Mouse (Mus musculus) lung, embryonic 15.5 days (tissue): ENCODE measurements around the gene Meaf6. TPM values are rescaled to one million over a fixed set of nuclear protein-coding genes. Genes with fewer than 3 reads are reported as not detected.

Experiments
- ATAC-seq: fragments of 200-750 bp; cut with Nextera tagmentation; 2 replicates; pipeline ENCODE4 v1.8.0; 2017; ENCODE audit warnings: moderate number of reproducible peaks, borderline replicate concordance; ENCODE audit not compliant: low FRiP score, low TSS enrichment; ENCODE audit errors: extremely low read depth
- H3K27ac ChIP-seq: fragments of 300-500 bp; sonication (generic); 2 replicates; pipeline ENCODE4 v1.5.1; 2015; ENCODE audit warnings: moderate library complexity, mild to moderate bottlenecking, inconsistent platforms
- H3K27me3 ChIP-seq: fragments of 300-500 bp; sonication (generic); 2 replicates; pipeline ENCODE4 v1.6.1; 2015; ENCODE audit warnings: inconsistent platforms
- H3K36me3 ChIP-seq: fragments of 300-500 bp; sonication (generic); 2 replicates; pipeline ENCODE4 v1.6.1; 2015; ENCODE audit warnings: inconsistent platforms
- H3K4me1 ChIP-seq: fragments of 300-500 bp; sonication (generic); 2 replicates; pipeline ENCODE4 v1.6.1; 2015; ENCODE audit warnings: inconsistent platforms
- H3K4me2 ChIP-seq: fragments of 300-500 bp; sonication (generic); 2 replicates; pipeline ENCODE4 v1.6.1; 2015; ENCODE audit warnings: inconsistent platforms, mild to moderate bottlenecking, moderate library complexity
- H3K4me3 ChIP-seq: fragments of 300-500 bp; sonication (generic); 2 replicates; pipeline ENCODE4 v1.5.1; 2015; ENCODE audit warnings: mild to moderate bottlenecking, inconsistent platforms
- H3K9ac ChIP-seq: fragments of 300-500 bp; sonication (generic); 2 replicates; pipeline ENCODE4 v1.6.1; 2015; ENCODE audit warnings: inconsistent platforms
- H3K9me3 ChIP-seq: fragments of 300-500 bp; sonication (generic); 2 replicates; pipeline ENCODE4 v1.6.1; 2016; ENCODE audit warnings: inconsistent platforms
- WGBS: fragments of 180-500 bp; shearing (Covaris S2); methylation state at CpG from one replicate; pipeline ENCODE4 v1.1.7; 2015; 5-methylcytosine and 5-hydroxymethylcytosine counted together
- polyA plus RNA-seq: library from polyadenylated mRNA; unstranded; fragments of >200 nt; fragmentation: Nextera tagmentation; extraction: Ambion mirVana; gene quantifications from 2 replicates; pipeline ENCODE4 v1.2.1, GENCODE M21; 2015

Gene Meaf6
- polyA plus RNA-seq, 1 experiment from 2014 or later: 53.4 TPM

DNA sequence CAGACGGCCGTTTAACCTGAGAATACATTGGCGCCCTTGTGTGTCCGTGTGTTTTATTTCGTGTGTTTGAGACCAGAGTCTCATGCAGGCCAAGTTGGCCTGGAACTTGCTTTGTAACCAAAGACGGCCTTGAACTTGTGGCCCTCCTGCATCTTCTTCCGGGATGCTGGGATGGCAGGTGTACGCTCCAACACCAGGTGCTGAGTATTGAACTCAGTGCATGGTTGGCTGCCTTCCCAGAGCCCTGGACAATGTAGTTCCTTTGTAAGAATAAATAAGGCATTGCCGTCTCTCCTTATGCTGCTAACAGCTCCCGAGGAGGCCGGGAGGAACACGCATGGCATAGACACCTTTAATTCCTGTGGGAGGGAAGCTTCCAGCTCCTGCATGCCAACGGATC is 32.0 kb downstream of the Meaf6 start:
- H3K4me1 ChIP-seq: peaks cover 13% of the 10 kb centered on the region
- no peak overlapping the region for H3K4me3 ChIP-seq
- no peak overlapping the region for H3K27ac ChIP-seq
- no peak for ATAC-seq
- no peaks in the 10 kb centered on the region for H3K36me3 ChIP-seq
- no peaks in the 10 kb centered on the region for H3K27me3 ChIP-seq
- no peaks in the 10 kb centered on the region for H3K9me3 ChIP-seq
- no peak overlapping the region for H3K9ac ChIP-seq
- 56% methylated on average over 13 of the region's 13 CpGs for WGBS
- H3K4me2 ChIP-seq: no peak overlapping the region

DNA sequence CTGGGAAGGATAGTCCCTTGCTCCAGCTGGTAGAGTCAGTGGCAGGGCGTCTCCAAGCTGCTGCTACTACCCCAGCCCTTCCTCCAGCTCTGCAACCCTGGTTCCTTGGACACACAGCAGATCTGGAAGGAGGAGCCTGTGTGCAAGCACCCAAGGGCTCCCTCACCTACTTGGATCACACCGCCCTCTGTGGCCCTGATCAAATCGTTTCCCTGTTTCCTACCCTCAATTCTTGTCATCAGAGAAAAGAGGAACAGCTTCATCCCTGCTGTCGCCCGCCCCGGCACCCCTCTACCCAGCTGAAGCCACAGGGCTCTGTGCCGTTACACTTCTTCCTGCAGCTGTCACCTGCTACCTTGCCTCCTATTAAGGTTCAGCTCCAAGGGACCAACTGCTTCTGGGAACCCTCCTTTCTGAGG is 33.0 kb downstream of the Meaf6 start:
- Histone ChIP-seq H3K27ac (no peak overlapping the region), H3K9me3 (no peaks in the 10 kb centered on the region), H3K27me3 (no peaks in the 10 kb centered on the region), H3K4me3 (no peak overlapping the region), H3K4me1 (peaks cover 22% of the 10 kb centered on the region), H3K4me2 (no peak overlapping the region), H3K36me3 (no peaks in the 10 kb centered on the region), H3K9ac (no peak overlapping the region)
- 80% methylated on average over 7 of the region's 7 CpGs for WGBS
- no peak for ATAC-seq

DNA sequence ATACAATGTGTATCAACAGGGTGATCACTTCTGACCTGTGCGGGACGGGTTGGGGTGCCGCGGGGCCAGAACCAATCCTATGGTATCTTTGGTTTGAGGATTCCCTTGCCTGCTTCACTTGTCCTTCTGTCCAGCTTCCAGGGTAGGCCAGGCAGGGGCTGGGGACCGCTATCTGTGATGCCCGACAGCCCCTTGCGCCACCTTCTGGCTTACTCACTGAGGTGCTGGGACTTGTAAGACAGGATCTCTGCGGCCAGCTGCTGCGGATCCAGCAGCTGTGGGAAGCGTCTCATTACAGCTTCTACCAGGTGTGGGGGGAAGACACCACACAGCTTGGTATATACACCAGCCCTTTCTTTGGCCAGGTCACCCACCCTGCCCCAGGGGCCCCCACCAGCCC is 34.1 kb downstream of the Meaf6 start:
- H3K4me2 ChIP-seq: no peak overlapping the region
- H3K27ac ChIP-seq: no peak overlapping the region
- no peak overlapping the region for H3K4me3 ChIP-seq
- H3K27me3 ChIP-seq: no peaks in the 10 kb centered on the region
- no peaks in the 10 kb centered on the region for H3K9me3 ChIP-seq
- no peak overlapping the region for H3K9ac ChIP-seq
- ATAC-seq: no peak
- no peaks in the 10 kb centered on the region for H3K36me3 ChIP-seq
- peaks cover 29% of the 10 kb centered on the region for H3K4me1 ChIP-seq
- WGBS: 33% methylated on average over 10 of the region's 10 CpGs

DNA sequence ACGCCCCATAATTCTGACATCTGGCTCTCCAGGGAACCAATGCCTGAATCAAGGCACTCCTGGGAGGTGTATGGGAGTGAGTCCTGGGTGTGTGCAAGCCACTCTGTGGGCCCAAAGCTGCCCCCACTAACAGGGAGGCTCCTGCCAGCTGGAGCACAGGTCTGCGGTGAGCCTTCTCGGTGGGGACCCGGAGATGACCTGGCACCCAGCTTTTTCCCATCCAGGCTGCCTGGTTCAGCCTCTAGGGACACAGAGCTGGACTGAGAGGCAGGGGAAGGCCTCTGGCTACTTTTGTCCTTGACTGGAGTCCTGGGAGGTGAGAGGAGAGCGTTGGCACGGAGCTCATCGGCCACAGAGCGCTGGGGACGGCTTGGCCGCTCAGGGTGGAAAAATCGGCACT is 34.8 kb downstream of the Meaf6 start:
- ATAC-seq: no peak
- Histone ChIP-seq H3K27me3 (no peaks in the 10 kb centered on the region), H3K9ac (no peak overlapping the region), H3K9me3 (no peaks in the 10 kb centered on the region), H3K4me2 (no peak overlapping the region), H3K36me3 (no peaks in the 10 kb centered on the region), H3K4me1 (peaks cover 29% of the 10 kb centered on the region), H3K27ac (no peak overlapping the region), H3K4me3 (no peak overlapping the region)
- WGBS: 90% methylated on average over 11 of the region's 11 CpGs

DNA sequence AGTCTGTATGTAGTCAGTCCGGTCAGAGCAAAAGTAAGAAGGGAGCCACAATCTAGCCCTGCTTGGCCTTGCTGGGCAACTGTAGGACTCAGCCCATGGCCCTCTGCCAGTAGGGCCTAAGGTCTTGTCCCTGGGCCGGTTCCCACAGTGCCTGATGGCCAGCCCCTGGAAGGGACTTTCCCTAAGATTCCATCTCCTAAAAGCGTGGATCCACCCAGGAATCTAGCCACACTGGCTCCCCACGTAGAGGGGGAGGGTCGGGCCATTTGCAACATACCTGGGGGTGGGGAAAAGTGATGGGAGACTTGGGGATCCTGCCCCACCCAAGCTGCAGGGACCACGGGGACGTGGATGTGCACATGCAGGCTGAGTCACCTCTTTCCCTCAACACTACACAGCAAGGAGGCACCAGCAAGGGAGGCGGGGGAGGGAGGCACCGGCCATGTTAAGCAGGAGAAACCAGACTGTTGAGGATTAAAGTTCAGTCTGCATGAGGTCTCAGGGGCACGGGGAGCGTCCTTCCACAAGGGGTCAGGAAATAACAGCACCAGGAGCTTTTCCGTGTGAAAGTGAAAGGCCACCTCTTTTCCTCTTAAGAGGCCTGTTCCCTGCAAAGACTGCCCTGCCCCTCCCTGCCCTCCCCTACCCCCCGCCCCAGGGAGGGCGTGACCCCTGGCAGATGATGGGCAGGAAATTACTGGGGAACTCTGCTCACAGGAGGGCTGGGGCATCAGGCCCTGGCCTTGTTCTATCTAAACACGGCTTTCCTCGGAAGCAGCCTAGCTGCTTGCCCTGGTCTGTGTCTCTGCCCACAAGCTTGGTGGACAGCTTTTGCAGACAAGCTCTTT is 37.7 kb downstream of the Meaf6 start:
- H3K4me2 ChIP-seq: peak overlapping the region; percentile 26
- no peak overlapping the region for H3K4me3 ChIP-seq
- peaks cover 24% of the 10 kb centered on the region for H3K4me1 ChIP-seq
- no peak overlapping the region for H3K9ac ChIP-seq
- WGBS: 28% methylated on average over 16 of the region's 16 CpGs
- H3K27me3 ChIP-seq: no peaks in the 10 kb centered on the region
- H3K27ac ChIP-seq: 0 out of 2 replicates have a peak overlapping the region, but pooled peaks have one; percentile 17
- no peak for ATAC-seq
- H3K36me3 ChIP-seq: no peaks in the 10 kb centered on the region
- H3K9me3 ChIP-seq: no peaks in the 10 kb centered on the region

DNA sequence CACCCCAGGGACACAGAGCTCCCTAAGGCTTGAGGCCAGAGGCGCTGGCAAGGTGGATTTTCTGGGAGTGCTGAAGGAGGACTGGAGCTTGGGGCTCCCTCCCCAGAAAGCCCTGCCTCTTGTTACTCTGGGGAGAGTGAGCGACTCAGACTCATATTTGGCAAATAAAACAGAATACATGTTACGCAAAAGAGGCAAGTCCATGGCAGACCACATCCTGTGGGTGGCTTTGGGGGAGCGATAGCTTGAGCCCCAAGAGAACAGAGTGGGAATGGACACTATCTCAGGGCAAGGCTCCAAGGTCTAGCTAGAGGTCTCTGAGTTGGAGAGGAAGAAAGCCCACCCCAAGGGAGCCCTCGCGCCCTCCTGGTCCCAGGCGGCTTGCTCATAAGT is 38.3 kb downstream of the Meaf6 start:
- no peak for ATAC-seq
- Histone ChIP-seq H3K9me3 (no peaks in the 10 kb centered on the region), H3K27me3 (no peaks in the 10 kb centered on the region), H3K36me3 (no peaks in the 10 kb centered on the region), H3K27ac (0 out of 2 replicates have a peak overlapping the region, but pooled peaks have one; percentile 17), H3K4me1 (peaks cover 24% of the 10 kb centered on the region), H3K4me2 (peak overlapping the region; percentile 26; the same call in 1 of the 2 replicates), H3K4me3 (no peak overlapping the region), H3K9ac (no peak overlapping the region)
- WGBS: 68% methylated on average over 7 of the region's 7 CpGs

DNA sequence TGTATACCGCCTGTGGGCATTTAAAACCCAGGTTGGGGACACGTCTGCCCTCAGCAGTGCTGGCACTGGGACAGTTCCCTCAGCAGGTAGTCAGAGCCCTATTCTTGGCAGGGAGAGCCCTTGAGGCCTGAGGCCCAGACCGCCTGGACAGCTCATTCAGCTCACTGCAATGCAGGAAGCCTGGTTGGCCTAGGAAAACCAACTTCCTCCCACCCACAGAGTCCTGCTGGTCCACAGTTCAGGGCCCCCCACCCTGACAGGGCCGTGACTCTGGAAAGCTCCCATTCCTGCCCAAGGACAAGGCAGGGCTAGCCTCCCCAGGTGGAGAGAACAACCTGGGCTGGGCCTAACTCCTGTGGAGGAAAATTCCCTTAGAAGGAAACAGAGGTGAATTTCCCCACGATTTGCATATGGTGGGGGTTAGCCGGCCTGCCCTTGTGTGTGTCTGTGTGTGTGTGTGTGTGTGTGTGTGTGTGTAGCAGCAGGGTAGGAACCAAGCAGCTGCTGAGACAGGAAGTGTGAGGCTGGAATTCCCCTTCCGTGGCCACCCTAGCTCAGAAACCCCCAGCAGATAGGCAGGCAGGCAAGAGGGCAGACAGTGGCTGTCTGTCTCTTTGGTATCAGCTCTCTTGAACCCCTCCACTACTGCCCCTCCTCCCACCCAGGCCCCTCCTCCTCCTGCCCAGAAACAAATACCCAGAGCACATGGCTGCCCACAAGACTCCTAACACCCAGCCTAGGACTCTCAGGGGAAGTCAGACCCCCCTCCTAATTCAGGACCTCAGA is 39.7 kb downstream of the Meaf6 start:
- no peaks in the 10 kb centered on the region for H3K27me3 ChIP-seq
- 0 out of 2 replicates have a peak overlapping the region, but pooled peaks have one; percentile 9 for H3K27ac ChIP-seq
- peaks cover 24% of the 10 kb centered on the region for H3K4me1 ChIP-seq
- 39% methylated on average over 7 of the region's 7 CpGs for WGBS
- H3K4me3 ChIP-seq: no peak overlapping the region
- no peak overlapping the region for H3K4me2 ChIP-seq
- no peak for ATAC-seq
- no peaks in the 10 kb centered on the region for H3K9me3 ChIP-seq
- H3K36me3 ChIP-seq: no peaks in the 10 kb centered on the region
- no peak overlapping the region for H3K9ac ChIP-seq

DNA sequence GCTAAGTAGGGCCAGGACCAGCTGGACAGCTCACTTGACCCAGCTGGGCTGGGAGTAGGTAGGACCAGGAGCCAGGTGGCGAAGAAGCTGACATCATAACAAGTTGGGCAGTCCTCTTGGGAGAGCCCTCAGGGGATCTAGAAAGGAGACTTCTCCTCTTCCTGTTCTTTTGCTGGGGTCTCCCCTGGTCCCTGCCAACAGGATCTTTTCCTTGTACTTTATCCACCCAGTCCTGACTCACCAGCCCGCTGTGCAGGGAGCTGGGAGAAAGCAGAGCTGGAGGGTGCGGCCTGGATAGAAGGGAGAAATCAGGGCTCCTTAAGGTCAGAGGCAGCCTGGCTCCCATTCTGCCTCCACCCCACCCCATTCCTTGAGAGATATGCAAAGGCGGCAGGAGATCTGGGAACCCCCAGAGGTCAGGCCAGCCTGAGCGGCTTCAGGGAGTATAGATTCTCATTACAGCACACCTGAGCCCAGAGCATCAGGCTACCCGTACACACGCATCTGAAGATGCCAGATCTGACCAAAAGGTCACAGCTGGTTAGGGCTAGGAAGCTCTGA is 40.5 kb downstream of the Meaf6 start:
- Histone ChIP-seq H3K27me3 (no peaks in the 10 kb centered on the region), H3K4me1 (peaks cover 24% of the 10 kb centered on the region), H3K27ac (no peak overlapping the region), H3K4me3 (no peak overlapping the region), H3K4me2 (no peak overlapping the region), H3K36me3 (no peaks in the 10 kb centered on the region), H3K9ac (no peak overlapping the region), H3K9me3 (no peaks in the 10 kb centered on the region)
- no peak for ATAC-seq
- WGBS: 76% methylated on average over 7 of the region's 7 CpGs

DNA sequence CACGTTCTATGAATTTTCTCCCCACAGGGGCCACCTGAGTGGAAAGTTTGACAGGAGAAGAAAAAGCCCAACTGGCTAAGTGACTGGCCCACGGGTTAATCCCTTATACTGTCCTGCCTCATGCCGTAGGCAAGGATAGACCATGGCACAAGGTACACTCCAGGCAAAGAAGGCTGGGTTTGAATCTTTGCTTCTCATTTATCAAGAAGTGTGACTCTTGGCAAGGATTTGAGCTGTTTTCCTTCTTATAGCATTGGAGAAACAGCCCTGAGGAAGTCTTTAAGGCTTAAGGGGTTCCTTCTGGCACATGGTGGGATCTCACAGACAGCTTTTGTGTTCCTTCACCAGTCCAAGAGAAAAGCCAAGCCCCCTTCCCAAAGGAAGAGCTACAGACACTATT is 41.3 kb downstream of the Meaf6 start:
- no peaks in the 10 kb centered on the region for H3K9me3 ChIP-seq
- H3K27ac ChIP-seq: no peak overlapping the region
- H3K9ac ChIP-seq: no peak overlapping the region
- no peaks in the 10 kb centered on the region for H3K27me3 ChIP-seq
- H3K36me3 ChIP-seq: no peaks in the 10 kb centered on the region
- H3K4me3 ChIP-seq: no peak overlapping the region
- 86% methylated on average over 3 of the region's 3 CpGs for WGBS
- ATAC-seq: no peak
- H3K4me1 ChIP-seq: peaks cover 24% of the 10 kb centered on the region
- no peak overlapping the region for H3K4me2 ChIP-seq

DNA sequence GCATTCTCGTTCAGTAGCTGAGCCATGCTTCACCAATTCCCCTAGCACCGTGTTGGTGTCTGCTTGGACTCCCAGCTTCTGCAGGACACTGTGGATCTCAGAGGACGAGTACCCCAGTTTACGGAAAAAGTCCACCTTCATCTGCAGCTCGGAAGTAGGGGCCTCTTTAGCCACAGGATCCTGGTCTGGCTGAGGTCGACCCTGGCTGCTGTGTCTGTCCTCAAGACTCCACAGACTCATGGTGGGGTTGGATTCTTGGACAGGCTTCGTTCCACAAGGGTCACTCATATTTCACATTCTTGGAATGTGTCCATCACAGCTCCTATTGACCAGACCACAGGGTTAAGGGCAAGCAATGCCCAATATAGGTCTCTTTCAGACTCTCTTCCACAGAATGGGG is 41.8 kb downstream of the Meaf6 start:
- Histone ChIP-seq H3K9ac (no peak overlapping the region), H3K9me3 (no peaks in the 10 kb centered on the region), H3K27ac (no peak overlapping the region), H3K36me3 (no peaks in the 10 kb centered on the region), H3K4me2 (peak overlapping the region; percentile 91), H3K27me3 (no peaks in the 10 kb centered on the region), H3K4me3 (peak overlapping the region; percentile 54), H3K4me1 (peaks cover 24% of the 10 kb centered on the region)
- WGBS: 67% methylated on average over 7 of the region's 7 CpGs
- ATAC-seq: no peak

DNA sequence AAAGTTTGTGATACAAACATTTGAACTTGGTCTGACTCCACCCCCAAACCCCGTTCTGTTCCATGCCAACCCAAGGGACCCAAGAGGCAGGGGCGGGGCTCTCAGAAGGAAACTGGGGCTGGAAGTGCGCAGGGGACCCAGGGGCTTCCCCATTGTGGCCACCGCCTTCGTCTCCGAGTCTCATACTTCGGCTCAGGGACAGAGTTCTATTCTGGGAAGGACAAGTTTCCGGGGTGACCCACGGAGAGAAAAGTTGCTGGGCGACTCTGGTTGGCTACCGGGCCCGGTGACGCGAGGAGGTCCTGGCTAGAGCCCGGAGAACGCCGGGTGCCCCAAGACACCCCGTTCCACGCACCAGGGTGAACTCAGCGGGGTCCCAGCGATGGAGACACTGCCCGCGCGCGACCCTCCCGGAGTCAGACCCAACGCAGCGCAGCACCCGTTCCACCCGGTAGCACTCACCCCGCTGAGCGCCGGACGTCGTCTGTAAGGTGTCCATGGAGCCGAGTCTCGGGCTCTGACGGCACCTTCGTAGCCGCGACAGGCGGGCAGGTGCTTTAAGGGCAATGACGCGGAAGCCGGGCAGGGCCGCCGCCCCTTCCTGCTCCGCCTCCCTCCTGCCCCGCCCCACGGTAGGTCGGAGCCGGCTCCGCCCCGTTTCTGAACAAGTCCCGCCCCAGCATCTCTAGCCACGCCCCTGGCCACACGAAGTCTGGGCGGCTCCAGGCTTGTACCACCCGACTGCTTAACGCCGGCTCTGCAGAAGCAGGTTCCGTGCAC is 42.6 kb downstream of the Meaf6 start, which contains the start of gene Zc3h12a:
TSS of gene Zc3h12a (minus strand) at position 536 of the 780 bp plus-strand sequence.
- Histone ChIP-seq H3K9ac (0 out of 2 replicates have a peak within 1 kb of the TSS, but pooled peaks have one; percentile 27), H3K36me3 (no peaks in the 10 kb centered on the region), H3K27ac (no peak within 1 kb of the TSS; the same call in 1 of the 2 replicates), H3K4me1 (peaks cover 17% of the 10 kb centered on the region), H3K9me3 (no peaks in the 10 kb centered on the region), H3K27me3 (no peaks in the 10 kb centered on the region), H3K4me3 (peak within 1 kb of the TSS; percentile 54), H3K4me2 (peak within 1 kb of the TSS; percentile 91)
- ATAC-seq: peak; percentile 85
- WGBS: under 1% methylated on average over 62 of the region's 62 CpGs
